Mouse (Mus musculus): ENCODE data around the gene R3hdm4. TPM values are rescaled to one million over a fixed set of nuclear protein-coding genes. Genes with fewer than 3 reads are reported as not detected.

R3hdm4 gene
- total and polyA plus RNA-seq, 2 experiments from 2014 or later = 133 to 267 TPM

GRCm38 (mm10) chr10:79914131-79914947 is 6.7 kb downstream of the R3hdm4 start:
- H3K36me3 ChIP-seq (ENCODE audit: insufficient read depth, low read length) = 0 out of 2 replicates have a peak, but pooled peaks cover 7% of the 10 kb centered on the region
- DNase-seq (ENCODE audit: low spot score) (peak; percentile 48), ATAC-seq (no peak)
- no peak overlapping the region for H3K4me2 ChIP-seq (ENCODE audit: low read depth, low read length)
- H3K9ac ChIP-seq (replicated peaks; ENCODE audit: low read length) = peak overlapping the region; percentile 15
- H3K9me3 ChIP-seq (ENCODE audit: low read length) = no peaks in the 10 kb centered on the region
- no peak for TF ChIP-seq CTCF (IDR thresholded peaks at IDR 0.05; ENCODE audit: low read depth)
- WGBS = 69% methylated on average over 10 of the region's 11 CpGs
- H3K27me3 ChIP-seq (ENCODE audit: insufficient read depth, low read length) = peaks cover 16% of the 10 kb centered on the region
- peaks cover 14% of the 10 kb centered on the region for H3K4me1 ChIP-seq (ENCODE audit: insufficient read depth, low read length)
- H3K4me3 ChIP-seq (ENCODE audit: low read length) = no peak overlapping the region
- peak overlapping the region; percentile 3; the same call in 1 of the 2 replicates for H3K27ac ChIP-seq

DNA sequence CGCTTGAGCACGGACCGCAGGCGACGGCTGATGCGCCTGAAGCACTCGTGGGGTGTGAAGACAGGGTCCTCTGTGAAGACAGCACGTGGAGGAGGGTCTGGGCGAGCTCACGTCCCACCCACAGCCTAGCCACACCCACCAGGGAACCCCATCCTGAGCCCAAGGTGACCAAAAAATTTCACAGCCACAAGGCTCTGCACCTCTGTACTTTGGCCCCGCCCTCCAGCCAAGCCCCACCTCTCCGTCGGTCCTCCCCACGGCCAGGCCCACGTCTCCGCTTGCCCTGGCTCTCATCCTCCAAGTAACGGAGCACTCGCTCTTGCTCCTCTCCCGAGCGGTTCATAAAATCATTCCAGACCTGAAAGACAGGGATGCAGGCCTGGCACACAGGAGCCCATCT is 8.6 kb downstream of the R3hdm4 start:
- H3K9me3 ChIP-seq (ENCODE audit: low read length) = no peaks in the 10 kb centered on the region
- H3K4me2 ChIP-seq (ENCODE audit: low read depth, low read length) = no peak overlapping the region
- H3K9ac ChIP-seq (replicated peaks; ENCODE audit: low read length) = no peak overlapping the region
- DNase-seq (ENCODE audit: low spot score) = no peak
- no peaks in the 10 kb centered on the region for H3K27me3 ChIP-seq (ENCODE audit: insufficient read depth, low read length)
- ATAC-seq = no peak
- H3K4me1 ChIP-seq (ENCODE audit: insufficient read depth, low read length) = peaks cover 14% of the 10 kb centered on the region
- 69% methylated on average over 20 of the region's 20 CpGs for WGBS
- 0 out of 2 replicates have a peak, but pooled peaks cover 7% of the 10 kb centered on the region for H3K36me3 ChIP-seq (ENCODE audit: insufficient read depth, low read length)
- H3K27ac ChIP-seq = no peak overlapping the region
- TF ChIP-seq CTCF (IDR thresholded peaks at IDR 0.05; ENCODE audit: low read depth) = no peak
- no peak overlapping the region for H3K4me3 ChIP-seq (ENCODE audit: low read length)

DNA sequence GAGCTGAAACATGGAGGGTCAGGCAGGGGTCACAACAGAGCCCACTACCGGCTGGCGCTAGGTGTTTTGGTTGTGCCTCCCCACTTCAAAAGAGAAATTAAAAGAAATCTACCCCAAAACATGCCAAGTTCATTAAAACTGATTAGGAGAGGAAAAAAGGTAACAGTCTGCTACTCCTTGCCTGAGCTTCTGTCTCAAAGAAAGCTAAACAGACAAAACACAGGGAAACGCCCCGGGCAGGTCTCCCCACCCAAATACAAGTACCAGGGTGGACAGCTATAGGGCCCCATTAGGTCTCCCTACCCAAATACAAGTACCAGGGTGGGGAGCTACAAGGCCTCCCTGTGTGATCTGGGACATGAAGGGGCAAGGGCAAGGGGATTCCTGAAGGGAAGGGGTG is 10.5 kb downstream of the R3hdm4 start, which contains the start of gene Gm26602:
TSS of gene Gm26602 (plus strand) at position 301 of the 400 bp plus-strand sequence.
- no peaks in the 10 kb centered on the region for H3K27me3 ChIP-seq (ENCODE audit: insufficient read depth, low read length)
- 97% methylated on average over 4 of the region's 4 CpGs for WGBS
- H3K9ac ChIP-seq (replicated peaks; ENCODE audit: low read length) = peak within 1 kb of the TSS; percentile 97; the same call in 1 of the 2 replicates
- H3K9me3 ChIP-seq (ENCODE audit: low read length) = no peaks in the 10 kb centered on the region
- H3K36me3 ChIP-seq (ENCODE audit: insufficient read depth, low read length) = 0 out of 2 replicates have a peak, but pooled peaks cover 7% of the 10 kb centered on the region
- TF ChIP-seq CTCF (IDR thresholded peaks at IDR 0.05; ENCODE audit: low read depth) = no peak
- H3K27ac ChIP-seq = peak within 1 kb of the TSS; percentile 100
- peaks cover 9% of the 10 kb centered on the region for H3K4me1 ChIP-seq (ENCODE audit: insufficient read depth, low read length)
- DNase-seq (ENCODE audit: low spot score) = no peak
- no peak for ATAC-seq
- H3K4me2 ChIP-seq (ENCODE audit: low read depth, low read length) = peak within 1 kb of the TSS; percentile 53; the same call in 1 of the 2 replicates
- no peak within 1 kb of the TSS for H3K4me3 ChIP-seq (ENCODE audit: low read length)

GRCm38 (mm10) chr10:79909092-79909922 is 11.7 kb downstream of the R3hdm4 start:
- Histone ChIP-seq H3K4me3 (ENCODE audit: low read length) (peak overlapping the region; percentile 70), H3K4me2 (ENCODE audit: low read depth, low read length) (peak overlapping the region; percentile 53), H3K4me1 (ENCODE audit: insufficient read depth, low read length) (no peaks in the 10 kb centered on the region), H3K27ac (peak overlapping the region; percentile 100), H3K9me3 (ENCODE audit: low read length) (no peaks in the 10 kb centered on the region), H3K9ac (replicated peaks; ENCODE audit: low read length) (peak overlapping the region; percentile 97), H3K36me3 (ENCODE audit: insufficient read depth, low read length) (peaks cover 11% of the 10 kb centered on the region; the same call in 1 of the 2 replicates), H3K27me3 (ENCODE audit: insufficient read depth, low read length) (no peaks in the 10 kb centered on the region)
- no peak for DNase-seq (ENCODE audit: low spot score)
- 22% methylated on average over 14 of the region's 14 CpGs for WGBS
- peak; percentile 30; the same call in 1 of the 2 replicates for ATAC-seq
- no peak for TF ChIP-seq CTCF (IDR thresholded peaks at IDR 0.05; ENCODE audit: low read depth)

GRCm38 (mm10) chr10:79908167-79909091 is 12.6 kb downstream of the R3hdm4 start, which contains the start of gene Med16:
Med16 (minus strand) TSS chr10:79908923.
- peaks cover 11% of the 10 kb centered on the region; the same call in 1 of the 2 replicates for H3K36me3 ChIP-seq (ENCODE audit: insufficient read depth, low read length)
- peak within 1 kb of the TSS; percentile 53 for H3K4me2 ChIP-seq (ENCODE audit: low read depth, low read length)
- no peaks in the 10 kb centered on the region for H3K4me1 ChIP-seq (ENCODE audit: insufficient read depth, low read length)
- peak within 1 kb of the TSS; percentile 70 for H3K4me3 ChIP-seq (ENCODE audit: low read length)
- H3K27ac ChIP-seq = peak within 1 kb of the TSS; percentile 100
- TF ChIP-seq CTCF (IDR thresholded peaks at IDR 0.05; ENCODE audit: low read depth) = no peak
- H3K27me3 ChIP-seq (ENCODE audit: insufficient read depth, low read length) = no peaks in the 10 kb centered on the region
- ATAC-seq = peak; percentile 97
- H3K9me3 ChIP-seq (ENCODE audit: low read length) = no peaks in the 10 kb centered on the region
- peak; percentile 96 for DNase-seq (ENCODE audit: low spot score)
- peak within 1 kb of the TSS; percentile 97 for H3K9ac ChIP-seq (replicated peaks; ENCODE audit: low read length)
- 1% methylated on average over 52 of the region's 52 CpGs for WGBS

Measured in hindbrain, postnatal 0 days (tissue).